Mouse (Mus musculus) heart, embryonic 13.5 days (tissue): ENCODE measurements at regions not wholly inside any gene's neighbourhood (a gene's known extent, or its start where the extent isn't known, plus 50 kb on each side); places are given as distances from the start of the nearest gene placed in this dataset.

Experiments used
- ATAC-seq: fragments of 200-750 bp; cut with Nextera tagmentation; 2 replicates; pipeline ENCODE4 v1.8.0; 2017; ENCODE audit warnings: moderate TSS enrichment; ENCODE audit not compliant: insufficient number of reproducible peaks, low FRiP score, low TSS enrichment; ENCODE audit errors: extremely low read depth
- H3K27ac ChIP-seq: fragments of 300-500 bp; sonication (generic); replicated peaks from 2 replicates; pipeline ENCODE4 v1.5.1; 2015; ENCODE audit warnings: moderate library complexity, mild to moderate bottlenecking, inconsistent platforms
- H3K27me3 ChIP-seq: fragments of 300-500 bp; sonication (generic); replicated peaks from 2 replicates; pipeline ENCODE4 v1.6.1; 2015; ENCODE audit warnings: mild to moderate bottlenecking, inconsistent platforms
- H3K36me3 ChIP-seq: fragments of 300-500 bp; sonication (generic); 2 replicates; pipeline ENCODE4 v1.6.1; 2015; ENCODE audit warnings: mild to moderate bottlenecking, inconsistent platforms
- H3K4me1 ChIP-seq: fragments of 300-500 bp; sonication (generic); 2 replicates; pipeline ENCODE4 v1.6.1; 2015; ENCODE audit warnings: inconsistent platforms
- H3K4me2 ChIP-seq: fragments of 300-500 bp; sonication (generic); 2 replicates; pipeline ENCODE4 v1.6.1; 2015; ENCODE audit warnings: inconsistent platforms, mild to moderate bottlenecking, moderate library complexity
- H3K4me3 ChIP-seq: fragments of 300-500 bp; sonication (generic); 2 replicates; pipeline ENCODE4 v1.5.1; 2015; ENCODE audit warnings: moderate library complexity, mild to moderate bottlenecking, inconsistent platforms
- H3K9ac ChIP-seq: fragments of 300-500 bp; sonication (generic); 2 replicates; pipeline ENCODE4 v1.6.1; 2015; ENCODE audit warnings: inconsistent platforms, mild to moderate bottlenecking, moderate library complexity
- H3K9me3 ChIP-seq: fragments of 300-500 bp; sonication (generic); 2 replicates; pipeline ENCODE4 v1.6.1; 2016; ENCODE audit warnings: inconsistent platforms
- WGBS: fragments of 180-500 bp; shearing (Covaris S2); methylation state at CpG from one replicate; pipeline ENCODE4 v1.1.7; 2015; ENCODE audit warnings: mixed read lengths; 5-methylcytosine and 5-hydroxymethylcytosine counted together

DNA sequence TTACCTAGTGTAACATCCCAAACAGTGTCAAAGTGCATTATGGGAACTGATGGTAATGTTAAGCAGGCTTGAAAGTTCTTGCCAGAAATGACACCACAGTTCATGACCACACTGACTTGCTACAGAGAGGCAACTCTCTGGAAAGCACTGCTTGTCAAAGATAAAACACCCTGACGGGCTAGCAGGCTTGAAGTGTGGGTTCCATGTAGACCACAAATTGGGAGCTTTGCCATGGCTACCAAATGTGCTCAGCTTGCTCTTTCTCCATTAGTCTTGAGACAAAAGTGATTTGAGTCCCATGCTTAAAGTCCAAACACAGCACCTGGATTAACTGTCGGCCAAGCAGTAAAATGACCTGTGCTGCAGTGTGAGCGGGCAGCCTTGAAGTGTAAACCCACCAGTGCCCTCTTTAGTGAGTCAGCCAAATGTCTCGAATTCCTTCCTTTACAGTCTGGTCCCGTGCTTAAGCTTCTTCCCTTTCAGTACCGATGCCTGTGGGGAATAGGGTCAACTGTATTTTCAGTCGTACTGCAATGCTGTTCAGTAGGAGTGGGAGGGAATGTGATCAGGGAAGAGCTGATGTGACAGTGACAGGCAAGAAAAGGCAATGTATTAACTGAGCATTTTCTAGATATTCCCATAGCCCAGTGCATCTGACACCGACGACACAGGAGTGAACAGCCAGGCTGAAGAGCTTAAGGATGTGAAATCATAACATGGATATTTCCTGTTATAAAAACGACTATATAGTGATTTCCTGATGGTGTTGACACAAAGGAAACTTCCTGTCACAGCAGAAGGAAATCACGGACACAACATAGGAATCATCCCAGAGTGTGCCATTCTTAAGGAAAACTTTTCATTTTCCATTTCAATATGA is 600.4 kb upstream of the Nr5a2 start:
- peak overlapping the region; percentile 49 for H3K27ac ChIP-seq
- H3K4me2 ChIP-seq, result peak overlapping the region; percentile 21; the same call in 1 of the 2 replicates
- H3K4me3 ChIP-seq, result no peak overlapping the region
- WGBS, result 30% methylated on average over 11 of the region's 11 CpGs
- no peak for ATAC-seq
- H3K27me3 ChIP-seq, result no peaks in the 10 kb centered on the region
- no peaks in the 10 kb centered on the region for H3K9me3 ChIP-seq
- no peaks in the 10 kb centered on the region for H3K36me3 ChIP-seq
- peaks cover 17% of the 10 kb centered on the region for H3K4me1 ChIP-seq
- no peak overlapping the region for H3K9ac ChIP-seq

DNA sequence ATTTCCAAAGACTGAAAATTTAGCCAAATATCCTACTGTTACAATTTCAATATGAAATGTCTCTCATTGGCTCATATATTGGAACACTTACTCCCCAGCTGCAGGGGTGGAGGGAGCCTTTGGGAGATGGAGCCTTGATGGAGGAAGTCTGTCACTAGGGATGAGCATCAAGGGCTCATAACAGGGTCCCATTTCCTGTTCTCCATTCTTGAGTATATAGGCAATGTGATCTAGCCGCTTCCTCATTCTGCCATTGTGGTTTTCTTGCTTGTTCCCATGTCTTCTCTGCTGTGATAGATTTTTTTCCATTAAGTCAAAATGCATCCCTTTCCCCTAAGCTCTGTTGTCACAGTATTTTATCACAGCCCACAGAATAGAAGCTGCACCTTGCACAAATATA is 589.4 kb upstream of the Nr5a2 start:
- no peak overlapping the region for H3K9ac ChIP-seq
- H3K36me3 ChIP-seq, result no peaks in the 10 kb centered on the region
- no peak overlapping the region for H3K4me3 ChIP-seq
- no peaks in the 10 kb centered on the region for H3K4me1 ChIP-seq
- WGBS, result 91% methylated on average over 1 of the region's 1 CpGs
- H3K27ac ChIP-seq, result no peak overlapping the region
- ATAC-seq, result no peak
- no peaks in the 10 kb centered on the region for H3K9me3 ChIP-seq
- H3K27me3 ChIP-seq, result no peaks in the 10 kb centered on the region
- no peak overlapping the region for H3K4me2 ChIP-seq

DNA sequence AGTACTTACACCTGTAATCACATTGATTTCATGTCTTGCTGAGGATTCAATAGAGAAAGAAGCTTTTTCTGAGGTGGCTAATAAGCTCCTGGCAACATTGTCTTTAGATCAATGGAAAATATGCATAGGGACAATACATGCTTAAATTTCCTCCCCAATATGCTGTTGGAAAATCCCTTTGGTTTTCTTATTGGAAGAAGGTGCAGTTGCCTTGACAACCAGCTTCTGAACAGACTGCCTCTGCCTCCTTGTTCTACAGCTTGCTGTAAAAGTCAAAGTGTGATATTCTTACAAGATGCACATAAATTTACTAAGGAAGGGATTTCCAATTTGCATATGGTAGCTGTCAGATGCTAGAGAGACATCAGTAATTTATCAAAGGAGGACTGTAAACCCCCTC is 585.4 kb upstream of the Nr5a2 start:
- ATAC-seq, result no peak
- Histone ChIP-seq H3K9me3 (no peaks in the 10 kb centered on the region), H3K4me1 (peaks cover 3% of the 10 kb centered on the region; the same call in 1 of the 2 replicates)

DNA sequence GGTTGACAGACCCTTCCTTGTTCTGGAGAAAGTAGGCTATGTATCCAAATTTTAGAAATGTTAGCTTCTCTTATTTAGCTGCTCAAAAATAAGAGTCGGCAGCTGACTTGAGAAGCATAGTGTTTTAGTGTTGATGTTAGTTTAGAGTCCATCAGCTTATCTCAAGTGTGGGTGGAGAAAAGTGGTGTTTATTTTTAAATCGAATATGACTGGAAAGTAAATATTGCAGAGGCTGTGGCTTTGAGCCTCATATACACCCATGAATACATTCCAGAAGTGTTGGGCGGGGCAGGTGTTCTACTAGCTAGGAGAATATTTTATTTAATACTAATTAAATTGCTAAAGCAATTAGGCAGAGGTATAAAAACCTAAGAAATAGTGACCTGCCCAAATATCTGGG is 583.6 kb upstream of the Nr5a2 start:
- Histone ChIP-seq H3K9me3 (no peaks in the 10 kb centered on the region), H3K27me3 (no peaks in the 10 kb centered on the region), H3K4me3 (no peak overlapping the region), H3K27ac (no peak overlapping the region), H3K4me1 (peaks cover 3% of the 10 kb centered on the region; the same call in 1 of the 2 replicates), H3K4me2 (no peak overlapping the region), H3K9ac (no peak overlapping the region), H3K36me3 (no peaks in the 10 kb centered on the region)
- ATAC-seq, result no peak
- 62% methylated on average over 3 of the region's 3 CpGs for WGBS

More for the DNA sequence above, 585.4 kb upstream of the Nr5a2 start:
- H3K4me2 ChIP-seq, result no peak overlapping the region
- H3K4me3 ChIP-seq, result no peak overlapping the region
- H3K9ac ChIP-seq, result no peak overlapping the region
- H3K27ac ChIP-seq, result no peak overlapping the region
- no peaks in the 10 kb centered on the region for H3K27me3 ChIP-seq
- no peaks in the 10 kb centered on the region for H3K36me3 ChIP-seq

DNA sequence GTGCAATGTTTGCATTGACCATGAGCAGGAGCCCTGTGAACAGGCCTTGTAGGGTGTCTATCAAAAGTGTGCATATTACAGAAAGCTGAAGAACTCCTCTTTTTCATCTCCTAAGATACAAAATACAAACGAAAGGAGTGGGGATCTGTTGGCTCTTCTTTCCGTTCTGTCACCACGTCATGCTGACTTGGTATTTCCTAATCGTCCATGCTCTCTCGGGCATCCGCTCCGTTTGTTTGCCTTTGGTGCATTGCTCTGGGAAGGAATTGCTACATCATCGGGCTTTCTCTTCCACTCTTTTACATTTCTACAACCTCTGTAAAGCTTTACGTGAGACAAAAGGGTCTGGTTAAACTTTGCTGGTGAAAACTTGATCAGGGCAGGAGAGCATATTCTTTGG is 581.2 kb upstream of the Nr5a2 start:
- 78% methylated on average over 9 of the region's 9 CpGs for WGBS
- no peaks in the 10 kb centered on the region for H3K9me3 ChIP-seq
- no peak overlapping the region for H3K4me2 ChIP-seq

DNA sequence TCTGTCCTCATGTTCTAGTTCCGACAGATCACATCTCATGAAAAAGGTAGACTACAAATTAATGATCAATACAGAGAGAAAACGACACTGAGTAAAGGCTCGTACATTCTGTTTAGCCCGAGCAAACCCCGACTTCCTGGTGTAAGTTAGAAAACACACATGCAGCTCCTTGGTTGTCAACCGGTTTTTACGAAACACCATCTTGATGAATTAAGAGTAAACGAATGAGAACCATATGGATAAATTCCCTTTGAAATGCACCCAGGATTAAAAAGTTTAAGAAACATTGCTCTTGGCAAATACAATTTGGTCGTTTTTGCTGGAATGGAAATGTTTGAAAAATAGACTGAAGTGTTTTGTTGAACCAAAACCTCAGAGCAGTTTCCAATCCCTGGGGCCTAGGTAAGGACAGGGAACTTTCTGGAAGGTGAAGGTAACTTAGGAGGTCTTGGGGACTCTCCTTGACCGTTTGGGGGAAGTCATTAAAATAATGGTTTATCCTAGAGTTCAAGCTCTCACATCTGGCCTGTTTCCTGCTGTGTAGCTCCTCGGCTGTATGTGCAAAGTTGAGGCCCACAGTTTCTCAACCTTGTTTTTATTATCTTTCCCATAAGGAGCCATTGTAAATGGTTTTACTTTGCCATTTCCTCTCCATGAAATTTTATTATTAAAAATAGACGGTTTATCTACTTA is 579.3 kb upstream of the Nr5a2 start:
- no peak overlapping the region for H3K4me3 ChIP-seq
- H3K27me3 ChIP-seq, result no peaks in the 10 kb centered on the region
- H3K9me3 ChIP-seq, result no peaks in the 10 kb centered on the region
- no peaks in the 10 kb centered on the region for H3K36me3 ChIP-seq
- H3K9ac ChIP-seq, result no peak overlapping the region
- peaks cover 3% of the 10 kb centered on the region; the same call in 1 of the 2 replicates for H3K4me1 ChIP-seq
- no peak for ATAC-seq
- 67% methylated on average over 12 of the region's 12 CpGs for WGBS
- no peak overlapping the region for H3K27ac ChIP-seq
- H3K4me2 ChIP-seq, result no peak overlapping the region

More for the DNA sequence above, 581.2 kb upstream of the Nr5a2 start:
- ATAC-seq, result no peak
- Histone ChIP-seq H3K9ac (no peak overlapping the region), H3K4me1 (peaks cover 3% of the 10 kb centered on the region; the same call in 1 of the 2 replicates), H3K27me3 (no peaks in the 10 kb centered on the region), H3K4me3 (no peak overlapping the region), H3K36me3 (no peaks in the 10 kb centered on the region), H3K27ac (no peak overlapping the region)

DNA sequence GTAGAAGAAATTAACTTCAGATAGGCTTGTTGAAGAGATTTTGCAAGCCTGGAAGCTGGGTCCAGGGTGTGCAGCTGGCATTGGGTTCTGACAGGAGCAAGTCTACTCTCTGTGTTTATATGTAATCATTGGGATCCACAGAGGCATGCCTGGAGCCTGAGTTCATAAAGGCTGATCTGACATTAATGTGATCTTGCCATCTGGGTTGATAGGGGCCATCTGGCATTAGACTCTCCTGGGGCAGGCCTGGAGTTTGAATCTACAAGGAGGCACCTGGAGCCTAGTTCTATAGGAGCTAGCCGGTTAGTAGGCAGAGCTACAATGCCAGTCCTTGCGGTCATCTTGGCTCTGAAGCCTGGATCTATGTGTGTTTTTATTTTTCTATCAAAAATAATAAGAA is 554.5 kb upstream of the Nr5a2 start:
- no peak overlapping the region for H3K4me3 ChIP-seq
- H3K36me3 ChIP-seq, result no peaks in the 10 kb centered on the region
- no peaks in the 10 kb centered on the region for H3K9me3 ChIP-seq
- no peaks in the 10 kb centered on the region for H3K4me1 ChIP-seq
- no peak overlapping the region for H3K4me2 ChIP-seq
- ATAC-seq, result no peak
- H3K27me3 ChIP-seq, result no peaks in the 10 kb centered on the region
- WGBS, result 89% methylated on average over 2 of the region's 2 CpGs
- no peak overlapping the region for H3K27ac ChIP-seq
- no peak overlapping the region for H3K9ac ChIP-seq

DNA sequence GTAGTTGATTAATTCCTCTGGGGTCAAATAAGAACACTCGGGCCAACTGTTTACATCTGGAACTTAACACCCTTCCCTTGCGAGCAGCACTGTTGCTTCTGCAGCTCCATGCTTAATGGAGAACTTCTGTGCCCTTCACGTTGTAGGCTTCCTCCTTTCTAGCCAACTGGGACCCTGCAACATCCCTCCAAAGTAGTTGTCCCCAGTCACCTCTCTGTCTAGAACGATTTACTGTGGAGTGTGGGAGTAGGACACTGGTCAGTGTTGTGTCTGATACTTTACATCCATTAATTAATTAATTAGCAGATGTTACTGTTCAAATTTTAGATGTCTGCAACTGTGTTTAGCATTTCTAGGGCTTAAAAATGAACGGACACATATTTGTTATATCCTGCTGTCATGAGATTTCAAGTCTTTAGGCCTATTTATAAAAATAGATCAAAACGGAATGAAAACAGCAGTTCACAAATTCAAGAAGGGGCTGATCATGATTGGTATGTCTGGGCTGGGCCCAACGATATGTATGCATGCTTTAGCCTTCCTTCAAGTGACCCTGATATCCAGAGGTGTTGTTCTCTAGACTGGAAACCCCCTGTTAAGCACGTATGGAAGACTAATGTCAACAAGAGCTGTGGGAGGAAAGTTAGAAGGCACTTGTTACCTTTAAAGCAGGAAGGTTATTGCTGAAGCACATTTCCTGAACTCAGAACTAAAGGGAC is 543.6 kb upstream of the Nr5a2 start:
- Histone ChIP-seq H3K4me3 (no peak overlapping the region), H3K9me3 (no peaks in the 10 kb centered on the region), H3K9ac (no peak overlapping the region), H3K27me3 (no peaks in the 10 kb centered on the region), H3K4me1 (no peaks in the 10 kb centered on the region), H3K36me3 (no peaks in the 10 kb centered on the region), H3K4me2 (no peak overlapping the region), H3K27ac (no peak overlapping the region)
- WGBS, result 59% methylated on average over 8 of the region's 8 CpGs
- ATAC-seq, result no peak

DNA sequence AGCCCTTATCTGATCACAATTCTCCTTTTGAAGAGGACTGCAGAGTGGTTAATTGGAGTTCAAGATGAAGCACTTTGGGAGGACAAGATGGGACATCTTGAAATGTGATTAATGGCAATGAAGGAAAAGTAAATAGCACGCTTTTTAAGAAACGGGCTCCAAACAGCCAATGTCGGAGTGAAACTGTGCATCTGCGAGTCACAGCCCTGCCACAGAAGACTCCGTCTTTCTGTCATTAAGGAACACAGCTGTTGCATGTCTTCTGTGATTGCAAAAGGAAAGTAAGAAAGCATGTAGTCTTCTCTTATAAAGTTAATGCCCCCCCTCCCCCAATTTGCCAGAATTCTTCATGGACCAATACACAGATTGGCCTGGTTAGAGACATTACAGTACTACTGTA is 528.0 kb upstream of the Nr5a2 start:
- no peak for ATAC-seq
- WGBS, result 69% methylated on average over 5 of the region's 5 CpGs
- Histone ChIP-seq H3K36me3 (no peaks in the 10 kb centered on the region), H3K4me3 (no peak overlapping the region), H3K4me2 (no peak overlapping the region), H3K9ac (no peak overlapping the region), H3K27me3 (no peaks in the 10 kb centered on the region), H3K27ac (no peak overlapping the region), H3K9me3 (0 out of 2 replicates have a peak, but pooled peaks cover 3% of the 10 kb centered on the region), H3K4me1 (no peaks in the 10 kb centered on the region)

DNA sequence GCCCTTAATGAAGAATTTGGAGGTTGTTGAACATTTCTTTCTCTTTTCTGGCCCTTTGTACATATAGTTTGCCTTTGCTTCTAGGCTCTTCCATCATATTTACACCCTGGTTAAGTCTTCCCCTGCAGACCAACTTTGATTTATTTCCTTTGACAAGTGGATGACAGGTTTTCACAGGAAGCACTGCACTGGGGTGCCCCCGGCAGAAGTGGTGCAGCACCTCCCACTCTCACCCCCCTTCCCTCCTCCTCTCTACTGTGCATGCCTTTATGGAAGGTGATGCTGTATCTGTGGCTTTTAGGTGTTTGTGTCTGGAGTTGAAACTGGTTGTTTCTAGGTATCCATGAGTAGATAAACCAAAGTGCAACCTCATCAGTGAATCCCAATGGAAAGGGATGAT is 518.2 kb upstream of the Nr5a2 start:
- ATAC-seq, result no peak
- H3K9me3 ChIP-seq, result no peaks in the 10 kb centered on the region
- no peaks in the 10 kb centered on the region for H3K36me3 ChIP-seq

DNA sequence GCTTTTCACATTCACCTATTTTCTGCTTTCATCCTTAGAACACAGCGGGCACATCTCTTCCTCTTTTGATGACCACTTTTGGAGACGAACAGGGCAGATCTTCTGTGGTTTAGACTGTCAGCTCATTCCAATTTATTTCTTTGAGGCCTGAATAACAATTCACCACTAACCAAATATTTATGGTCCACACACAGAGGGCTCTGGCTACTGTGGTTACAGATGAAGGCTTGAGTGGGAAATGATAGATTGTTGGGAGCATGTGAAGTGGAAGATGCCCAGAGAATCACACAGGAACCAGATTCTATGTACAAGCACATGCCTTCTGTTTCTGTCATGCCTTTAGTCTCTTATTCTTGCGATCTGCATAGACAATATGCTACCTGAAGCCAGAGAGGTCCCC is 517.0 kb upstream of the Nr5a2 start:
- H3K4me3 ChIP-seq, result no peak overlapping the region
- ATAC-seq, result no peak
- no peaks in the 10 kb centered on the region for H3K36me3 ChIP-seq
- no peaks in the 10 kb centered on the region for H3K4me1 ChIP-seq
- no peak overlapping the region for H3K27ac ChIP-seq
- H3K4me2 ChIP-seq, result no peak overlapping the region
- no peak overlapping the region for H3K9ac ChIP-seq
- no peaks in the 10 kb centered on the region for H3K9me3 ChIP-seq
- WGBS, result 73% methylated on average over 3 of the region's 3 CpGs
- no peaks in the 10 kb centered on the region for H3K27me3 ChIP-seq

More for the DNA sequence above, 518.2 kb upstream of the Nr5a2 start:
- Histone ChIP-seq H3K9ac (no peak overlapping the region), H3K4me1 (no peaks in the 10 kb centered on the region), H3K27ac (no peak overlapping the region), H3K27me3 (no peaks in the 10 kb centered on the region), H3K4me3 (no peak overlapping the region), H3K4me2 (no peak overlapping the region)
- WGBS, result 29% methylated on average over 1 of the region's 1 CpGs
